Mouse (Mus musculus) liver, embryonic 16.5 days (tissue): Measurements from ENCODE around the gene Arid5b. TPM values are rescaled to one million over a fixed set of nuclear protein-coding genes. Genes with fewer than 3 reads are reported as not detected.

Experiments
- ATAC-seq: fragments of 200-750 bp; cut with Nextera tagmentation; 2 replicates; pipeline ENCODE4 v1.8.0; 2017; ENCODE audit warnings: low read depth, mild to moderate bottlenecking, moderate number of reproducible peaks, moderate library complexity
- H3K27ac ChIP-seq: fragments of 300-500 bp; sonication (generic); 2 replicates; pipeline ENCODE4 v1.5.1; 2014; ENCODE audit warnings: mild to moderate bottlenecking, low read length
- H3K27me3 ChIP-seq: fragments of 300-500 bp; sonication (generic); 2 replicates; pipeline ENCODE4 v1.6.1; 2014; ENCODE audit warnings: low read depth, low read length, mixed read lengths; ENCODE audit not compliant: control insufficient read depth, insufficient read depth
- H3K36me3 ChIP-seq: fragments of 300-500 bp; sonication (generic); 2 replicates; pipeline ENCODE4 v1.6.1; 2014; ENCODE audit warnings: mild to moderate bottlenecking; ENCODE audit not compliant: control insufficient read depth, insufficient read depth
- H3K4me1 ChIP-seq: fragments of 300-500 bp; sonication (generic); 2 replicates; pipeline ENCODE4 v1.6.1; 2014; ENCODE audit warnings: low read depth, low read length, mixed read lengths; ENCODE audit not compliant: control insufficient read depth
- H3K4me2 ChIP-seq: fragments of 300-500 bp; sonication (generic); 2 replicates; pipeline ENCODE4 v1.6.1; 2014; ENCODE audit warnings: low read depth, low read length, mixed read lengths
- H3K4me3 ChIP-seq: fragments of 300-500 bp; sonication (generic); 2 replicates; pipeline ENCODE4 v1.5.1; 2014; ENCODE audit warnings: low read depth, mild to moderate bottlenecking, low read length
- H3K9ac ChIP-seq: fragments of 300-500 bp; sonication (generic); 2 replicates; pipeline ENCODE4 v1.6.1; 2014; ENCODE audit warnings: low read depth, low read length
- H3K9me3 ChIP-seq: fragments of 300-500 bp; sonication (generic); replicated peaks from 2 replicates; pipeline ENCODE4 v1.6.1; 2016; ENCODE audit warnings: low read length; ENCODE audit not compliant: control insufficient read depth
- WGBS: fragments of 180-500 bp; shearing (Covaris S2); extraction: QIAGEN DNeasy Blood & Tissue Kit; methylation state at CpG from one replicate; pipeline ENCODE4 v1.1.7; 2014; ENCODE audit not compliant: insufficient replicate concordance; 5-methylcytosine and 5-hydroxymethylcytosine counted together
- polyA plus RNA-seq: library from polyadenylated mRNA; unstranded; fragments of >200 nt; fragmentation: Nextera tagmentation; extraction: Ambion mirVana; gene quantifications from 2 replicates; pipeline ENCODE4 v1.2.1, GENCODE M21; 2015

Arid5b gene
- polyA plus RNA-seq, 1 experiment from 2014 or later = 7.8 TPM

DNA sequence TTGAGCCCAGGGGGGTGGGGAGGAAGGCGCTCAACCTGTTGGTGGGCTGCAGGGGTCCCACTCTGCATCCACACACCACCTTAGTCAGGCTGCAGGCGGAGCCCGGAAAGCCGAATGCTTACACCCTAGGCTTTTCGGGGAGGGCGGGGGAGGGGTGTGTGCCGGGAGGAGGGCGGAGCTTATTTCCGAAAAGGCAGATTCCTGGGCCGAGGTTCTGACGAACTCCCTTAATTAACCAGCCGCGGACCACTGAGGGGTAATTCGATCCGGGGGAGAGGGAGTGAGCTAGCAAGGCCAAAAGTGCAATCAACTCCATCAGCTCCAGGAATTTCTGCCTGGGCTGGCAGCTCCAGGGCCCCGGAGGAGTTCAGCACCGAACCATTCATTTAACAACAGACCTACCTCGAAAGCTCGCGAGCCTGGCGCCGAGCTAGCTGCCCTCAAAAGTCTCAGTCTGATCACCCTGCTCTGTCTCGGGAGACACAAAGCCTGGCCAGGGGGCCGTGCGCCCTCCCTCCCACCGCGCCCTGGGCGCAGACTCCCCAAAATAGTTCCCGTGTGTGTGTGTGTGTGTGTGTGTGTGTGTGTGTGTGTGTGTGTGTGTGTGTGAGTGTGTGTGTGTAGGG, 2.1 kb downstream of the Arid5b start:
- Histone ChIP-seq H3K9ac (peak overlapping the region; percentile 63), H3K4me3 (peak overlapping the region; percentile 61), H3K4me2 (peak overlapping the region; percentile 65), H3K27me3 (peaks cover 24% of the 10 kb centered on the region), H3K27ac (peak overlapping the region; percentile 80), H3K4me1 (no peaks in the 10 kb centered on the region; the same call in 1 of the 2 replicates), H3K9me3 (no peaks in the 10 kb centered on the region), H3K36me3 (no peaks in the 10 kb centered on the region)
- ATAC-seq = peak; percentile 69
- WGBS = under 1% methylated on average over 29 of the region's 29 CpGs

- WGBS = 20% methylated on average over 18 of the region's 18 CpGs
- no peaks in the 10 kb centered on the region for H3K9me3 ChIP-seq
- H3K4me2 ChIP-seq = peak overlapping the region; percentile 1; the same call in 1 of the 2 replicates
- H3K9ac ChIP-seq = no peak overlapping the region
- no peaks in the 10 kb centered on the region for H3K36me3 ChIP-seq
- H3K4me1 ChIP-seq = no peaks in the 10 kb centered on the region
- no peak for ATAC-seq
- no peak overlapping the region for H3K27ac ChIP-seq
- H3K27me3 ChIP-seq = peaks cover 17% of the 10 kb centered on the region
- H3K4me3 ChIP-seq = no peak overlapping the region
Measured at GRCm38 (mm10) chr10:68274900-68275760, 3.4 kb downstream of the Arid5b start.

DNA sequence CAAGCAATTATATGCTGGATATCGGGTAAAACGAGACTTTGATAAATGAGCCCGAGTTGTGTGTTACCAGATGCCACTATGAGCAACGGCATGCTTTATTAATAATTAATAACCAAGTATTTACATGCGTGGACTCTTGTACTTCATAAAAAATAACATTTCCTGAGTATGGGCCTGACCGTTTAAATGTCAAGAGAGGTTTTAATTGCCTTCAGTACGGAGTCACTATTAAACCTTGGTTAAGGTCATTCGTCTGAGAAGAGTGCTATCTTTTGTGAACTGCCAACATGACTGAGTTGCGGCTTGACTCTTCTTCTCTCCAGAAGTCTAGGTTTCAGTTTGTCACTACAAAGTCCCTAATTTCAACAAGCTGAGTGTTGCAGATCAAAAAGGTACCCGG, 8.8 kb downstream of the Arid5b start:
- no peaks in the 10 kb centered on the region for H3K27me3 ChIP-seq
- no peak overlapping the region for H3K4me2 ChIP-seq
- H3K27ac ChIP-seq = no peak overlapping the region
- H3K4me3 ChIP-seq = no peak overlapping the region
- no peaks in the 10 kb centered on the region for H3K9me3 ChIP-seq
- H3K36me3 ChIP-seq = no peaks in the 10 kb centered on the region
- ATAC-seq = no peak
- WGBS = 79% methylated on average over 10 of the region's 10 CpGs
- no peak overlapping the region for H3K9ac ChIP-seq
- H3K4me1 ChIP-seq = peaks cover 12% of the 10 kb centered on the region

GRCm38 (mm10) chr10:68268629-68269028, 9.9 kb downstream of the Arid5b start:
- ATAC-seq = peak; percentile 60; the same call in 1 of the 2 replicates
- 27% methylated on average over 5 of the region's 5 CpGs for WGBS
- Histone ChIP-seq H3K9me3 (no peaks in the 10 kb centered on the region), H3K4me3 (no peak overlapping the region), H3K27ac (no peak overlapping the region), H3K27me3 (no peaks in the 10 kb centered on the region), H3K36me3 (no peaks in the 10 kb centered on the region), H3K9ac (no peak overlapping the region), H3K4me2 (no peak overlapping the region), H3K4me1 (peaks cover 15% of the 10 kb centered on the region)

DNA sequence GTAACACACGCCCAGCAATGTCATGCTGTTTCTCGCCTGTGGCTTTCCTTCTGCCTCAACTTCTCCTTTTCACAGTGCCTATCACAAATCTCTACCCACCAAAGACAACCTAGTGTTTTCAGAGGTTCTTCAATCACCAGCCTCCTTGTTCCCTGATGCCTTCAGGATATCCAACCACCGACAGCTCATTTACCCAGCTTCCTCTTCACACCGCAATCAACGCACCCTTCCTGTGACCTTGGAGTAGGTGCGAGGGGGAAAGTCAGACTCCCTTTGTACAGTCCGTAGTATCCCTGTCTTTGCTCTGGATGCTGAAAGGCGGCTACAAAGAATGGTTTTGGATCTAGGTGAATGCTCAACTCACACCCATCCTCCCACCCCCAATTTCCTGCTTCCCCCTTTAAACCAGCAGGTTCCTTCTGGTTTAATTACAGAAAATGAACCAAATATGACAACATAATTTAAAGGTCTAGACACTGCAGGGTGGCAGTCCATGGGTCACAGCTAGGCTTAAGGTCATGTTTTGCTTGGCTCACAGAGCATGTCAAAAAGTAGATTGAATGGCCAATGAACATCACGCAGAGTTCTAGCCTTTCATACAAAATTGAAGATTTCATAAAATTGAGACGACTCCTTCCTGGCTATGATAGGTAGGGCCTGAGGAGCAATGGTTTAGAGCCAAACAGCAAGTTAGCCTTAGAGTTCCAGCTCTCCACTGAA, 14.4 kb downstream of the Arid5b start:
- WGBS = 38% methylated on average over 10 of the region's 10 CpGs
- H3K27ac ChIP-seq = 0 out of 2 replicates have a peak overlapping the region, but pooled peaks have one; percentile 14
- no peak for ATAC-seq

GRCm38 (mm10) chr10:68263296-68263968, 15.1 kb downstream of the Arid5b start:
- WGBS = 62% methylated on average over 9 of the region's 9 CpGs
- peaks cover 9% of the 10 kb centered on the region for H3K4me1 ChIP-seq
- no peaks in the 10 kb centered on the region for H3K36me3 ChIP-seq
- H3K4me2 ChIP-seq = no peak overlapping the region
- 0 out of 2 replicates have a peak overlapping the region, but pooled peaks have one; percentile 14 for H3K27ac ChIP-seq
- no peaks in the 10 kb centered on the region for H3K27me3 ChIP-seq
- no peak overlapping the region for H3K4me3 ChIP-seq
- H3K9me3 ChIP-seq = no peaks in the 10 kb centered on the region
- ATAC-seq = no peak
- H3K9ac ChIP-seq = no peak overlapping the region

More for the DNA sequence above, 14.4 kb downstream of the Arid5b start:
- no peak overlapping the region for H3K4me2 ChIP-seq
- H3K27me3 ChIP-seq = no peaks in the 10 kb centered on the region
- no peak overlapping the region for H3K4me3 ChIP-seq
- peaks cover 15% of the 10 kb centered on the region for H3K4me1 ChIP-seq
- H3K9ac ChIP-seq = no peak overlapping the region
- H3K36me3 ChIP-seq = no peaks in the 10 kb centered on the region
- H3K9me3 ChIP-seq = no peaks in the 10 kb centered on the region

DNA sequence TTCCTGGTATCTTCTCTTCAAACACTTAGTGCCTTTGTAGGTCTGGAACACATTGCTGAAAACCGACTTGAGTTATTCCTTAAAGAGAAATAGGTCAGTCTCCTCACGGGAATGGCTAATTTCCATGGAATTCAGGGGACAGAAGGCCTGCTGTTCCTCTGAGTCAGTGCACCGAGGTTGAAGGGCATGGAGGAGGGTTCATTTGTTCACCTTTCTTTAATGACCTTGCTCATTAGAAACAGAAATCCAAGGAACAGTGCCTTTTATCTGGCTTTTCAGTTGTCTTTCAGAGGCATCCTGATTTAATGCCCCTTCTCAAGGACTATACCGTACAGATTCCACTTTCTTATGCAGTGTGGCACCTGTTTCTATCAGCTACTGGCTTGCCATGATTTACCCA, 18.9 kb downstream of the Arid5b start:
- WGBS = 50% methylated on average over 4 of the region's 4 CpGs
- H3K27me3 ChIP-seq = no peaks in the 10 kb centered on the region
- no peaks in the 10 kb centered on the region for H3K36me3 ChIP-seq
- no peak overlapping the region for H3K27ac ChIP-seq
- H3K9ac ChIP-seq = no peak overlapping the region
- H3K4me1 ChIP-seq = peaks cover 3% of the 10 kb centered on the region
- H3K9me3 ChIP-seq = no peaks in the 10 kb centered on the region
- no peak overlapping the region for H3K4me3 ChIP-seq
- no peak overlapping the region for H3K4me2 ChIP-seq
- ATAC-seq = no peak

- H3K36me3 ChIP-seq = no peaks in the 10 kb centered on the region
- H3K27ac ChIP-seq = no peak overlapping the region
- no peak for ATAC-seq
- no peak overlapping the region for H3K4me3 ChIP-seq
- H3K4me1 ChIP-seq = no peaks in the 10 kb centered on the region
- H3K4me2 ChIP-seq = no peak overlapping the region
- 70% methylated on average over 10 of the region's 10 CpGs for WGBS
- H3K27me3 ChIP-seq = no peaks in the 10 kb centered on the region
- no peaks in the 10 kb centered on the region for H3K9me3 ChIP-seq
- H3K9ac ChIP-seq = no peak overlapping the region
Measured at GRCm38 (mm10) chr10:68257358-68258056, 21.0 kb downstream of the Arid5b start.
